Mouse (Mus musculus) bone marrow, adult 2 months (tissue): ENCODE data around the gene St3gal5. TPM values are rescaled to one million over a fixed set of nuclear protein-coding genes. Genes with fewer than 3 reads are reported as not detected.
A peak's percentile ranks its signal among the peaks of the same experiment; 100 is the strongest.
"Not testable (repeated sequence)": the region's sequence is repeated elsewhere in the genome, so short reads cannot be mapped to it uniquely, and the experiment has no call there.

ENCODE experiments used
- H3K27ac ChIP-seq: fragments of 200-500 bp; 2 replicates; pipeline ENCODE4 v1.5.1; 2012; ENCODE audit warnings: low read depth, mild to moderate bottlenecking, control low read depth, inconsistent platforms, low read length; ENCODE audit not compliant: control insufficient read depth, poor library complexity, insufficient read depth
- H3K4me1 ChIP-seq: fragments of 200-500 bp; 2 replicates; pipeline ENCODE4 v1.6.1; 2011; ENCODE audit warnings: low read length; ENCODE audit not compliant: control insufficient read depth, insufficient read depth
- H3K4me3 ChIP-seq: fragments of 200-500 bp; replicated peaks from 2 replicates; pipeline ENCODE3; 2011; ENCODE audit warnings: mild to moderate bottlenecking, low read depth, low read length, control low read depth; ENCODE audit not compliant: control insufficient read depth
- CTCF ChIP-seq: fragments of 200-500 bp; IDR thresholded peaks from 2 replicates; pipeline ENCODE4 v1.5.1; 2011; ENCODE audit warnings: low read length, control low read depth; ENCODE audit not compliant: control insufficient read depth, insufficient read depth
- POLR2A ChIP-seq: fragments of 200-500 bp; IDR thresholded peaks from 2 replicates; pipeline ENCODE4 v1.6.1; 2011; ENCODE audit warnings: low read depth, mild to moderate bottlenecking, control low read depth, low read length, borderline replicate concordance; ENCODE audit not compliant: control insufficient read depth
- WGBS: fragments of 180-500 bp; shearing (Covaris S2); methylation state at CpG from one replicate; pipeline ENCODE4 v1.1.7; 2018; 5-methylcytosine and 5-hydroxymethylcytosine counted together
- polyA plus RNA-seq: library from polyadenylated mRNA; stranded (reverse); fragments of >200 nt; gene quantifications from 2 replicates; pipeline ENCODE4 v1.2.4, GENCODE M21; 2011; ENCODE audit warnings: low replicate concordance; ENCODE audit not compliant: missing spikeins, insufficient read depth, insufficient read length

St3gal5 gene
- 165 and 203 TPM in 2 replicates for polyA plus RNA-seq

DNA sequence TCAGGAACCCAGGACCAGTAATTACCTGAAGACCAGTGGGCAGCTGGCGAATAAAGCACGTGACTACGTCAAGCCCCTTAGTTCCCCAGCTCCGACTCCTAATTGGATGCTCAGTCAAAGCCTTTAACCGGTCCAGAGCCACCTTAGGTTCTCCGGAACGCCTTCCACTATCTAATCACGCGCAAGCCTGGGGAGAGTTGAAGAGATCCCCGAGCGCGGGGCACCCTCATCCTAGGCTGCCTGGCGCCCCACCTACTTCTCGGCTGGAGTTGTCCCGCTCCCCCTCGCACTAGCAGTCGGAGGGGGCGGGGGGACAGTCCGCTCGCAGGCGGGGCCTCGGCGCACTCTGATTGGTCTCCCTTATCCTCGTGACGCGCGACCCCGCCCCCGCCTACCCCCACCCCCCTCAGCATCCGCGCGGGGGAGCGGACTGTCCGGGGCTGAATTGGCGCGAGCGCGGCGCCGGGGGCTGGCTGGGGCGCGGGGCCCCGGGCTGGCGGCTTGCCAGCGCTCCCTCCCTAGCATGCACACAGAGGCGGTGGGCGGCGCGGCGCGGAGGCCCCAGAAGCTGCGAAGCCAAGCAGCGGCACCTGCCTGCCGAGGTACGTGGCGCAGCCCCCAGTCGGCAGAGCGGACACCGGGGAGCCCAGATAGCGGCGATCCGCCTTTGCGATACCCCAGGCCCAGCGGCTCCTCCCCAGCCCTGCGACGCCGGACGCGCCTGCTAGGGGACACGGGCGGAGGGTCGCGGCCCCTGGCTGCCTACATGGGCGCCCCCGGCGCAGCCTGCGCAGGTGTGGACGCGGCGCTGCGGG, at the start of gene St3gal5:
St3gal5 (plus strand) TSS at position 412 of the 815 bp plus-strand sequence.
- H3K4me3 ChIP-seq: peak within 1 kb of the TSS; percentile 65
- H3K4me1 ChIP-seq: peaks cover 1% of the 10 kb centered on the region; the same call in 1 of the 2 replicates
- under 1% methylated on average over 78 of the region's 81 CpGs for WGBS
- H3K27ac ChIP-seq: peak within 1 kb of the TSS; percentile 90
- TF ChIP-seq POLR2A (peak; percentile 60; the same call in 1 of the 2 replicates), CTCF (0 out of 2 replicates have a peak, but pooled peaks have one; percentile 2)

DNA sequence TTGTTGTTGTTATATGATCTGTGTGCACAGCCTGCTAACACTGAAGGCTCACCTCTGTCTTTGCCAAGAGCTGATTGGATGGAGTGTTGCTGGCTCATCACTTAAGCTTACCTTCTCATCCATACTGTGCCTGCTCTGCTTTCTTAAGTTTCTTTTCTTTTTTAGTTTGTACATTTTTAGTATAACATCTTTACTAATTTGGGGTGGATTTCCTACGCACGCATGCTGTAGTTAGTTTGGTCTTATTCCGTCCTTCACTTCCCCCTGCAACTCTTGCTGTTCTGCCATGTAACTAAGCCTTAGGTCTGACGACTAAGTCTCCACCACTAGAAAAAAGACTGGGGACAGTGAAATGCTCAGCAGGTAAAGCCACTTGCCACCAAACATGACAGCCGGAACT, 48.7 kb upstream of the St3gal5 start:
- Histone ChIP-seq H3K27ac (no peak overlapping the region), H3K4me3 (no peak overlapping the region), H3K4me1 (peaks cover 2% of the 10 kb centered on the region; the same call in 1 of the 2 replicates)
- TF ChIP-seq POLR2A (no peak), CTCF (no peak)
- WGBS: 88% methylated on average over 5 of the region's 5 CpGs

DNA sequence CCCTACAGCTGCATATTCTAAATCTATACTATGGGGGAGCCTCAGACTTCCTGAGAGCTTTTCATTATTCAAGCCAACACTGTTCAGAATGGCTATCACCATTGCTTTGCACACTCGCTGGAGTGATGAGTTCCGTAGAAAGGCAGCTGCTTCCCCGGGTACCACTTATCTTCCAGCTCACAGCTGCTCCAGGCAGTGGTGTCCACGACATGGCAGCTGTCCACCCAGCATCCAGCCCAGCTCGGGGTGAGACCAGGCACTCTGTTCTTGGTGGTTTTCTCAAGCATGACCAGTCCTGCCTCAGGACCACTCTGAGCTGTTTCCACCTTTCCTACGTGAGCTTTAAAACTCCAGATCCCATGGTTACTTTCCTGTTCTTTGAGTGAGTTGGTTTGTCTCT, 47.5 kb upstream of the St3gal5 start:
- Histone ChIP-seq H3K27ac (no peak overlapping the region), H3K4me3 (no peak overlapping the region), H3K4me1 (peaks cover 2% of the 10 kb centered on the region; the same call in 1 of the 2 replicates)
- WGBS: 80% methylated on average over 6 of the region's 6 CpGs
- TF ChIP-seq CTCF: no peak
- TF ChIP-seq POLR2A: no peak

DNA sequence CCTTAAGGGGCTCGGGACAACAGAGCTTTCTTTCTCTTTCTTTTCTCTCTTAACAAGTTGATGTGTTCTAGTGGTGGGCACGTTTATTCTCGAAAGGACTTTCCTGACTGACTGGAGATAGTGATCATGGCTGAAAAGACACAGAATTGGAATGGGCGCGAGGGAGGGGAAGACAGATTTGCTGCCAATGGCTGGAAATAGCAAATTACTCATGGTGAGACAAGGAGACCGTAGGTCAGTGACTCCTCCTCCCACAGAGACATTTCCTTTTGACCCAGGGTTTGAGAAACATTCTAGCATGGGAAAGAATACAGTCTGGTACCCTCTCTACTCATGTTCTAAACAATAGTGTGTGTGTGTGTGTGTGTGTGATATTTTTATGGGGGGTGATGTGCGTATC, 46.6 kb upstream of the St3gal5 start:
- Histone ChIP-seq H3K27ac (no peak overlapping the region), H3K4me1 (peaks cover 2% of the 10 kb centered on the region; the same call in 1 of the 2 replicates), H3K4me3 (no peak overlapping the region)
- TF ChIP-seq CTCF (no peak), POLR2A (no peak)
- WGBS: 18% methylated on average over 7 of the region's 7 CpGs

GRCm38 (mm10) chr6:72051247-72051646, 46.1 kb upstream of the St3gal5 start:
- 2% methylated on average over 2 of the region's 2 CpGs for WGBS
- Histone ChIP-seq H3K27ac (no peak overlapping the region), H3K4me1 (peaks cover 2% of the 10 kb centered on the region; the same call in 1 of the 2 replicates), H3K4me3 (no peak overlapping the region)
- TF ChIP-seq CTCF (no peak), POLR2A (no peak)

DNA sequence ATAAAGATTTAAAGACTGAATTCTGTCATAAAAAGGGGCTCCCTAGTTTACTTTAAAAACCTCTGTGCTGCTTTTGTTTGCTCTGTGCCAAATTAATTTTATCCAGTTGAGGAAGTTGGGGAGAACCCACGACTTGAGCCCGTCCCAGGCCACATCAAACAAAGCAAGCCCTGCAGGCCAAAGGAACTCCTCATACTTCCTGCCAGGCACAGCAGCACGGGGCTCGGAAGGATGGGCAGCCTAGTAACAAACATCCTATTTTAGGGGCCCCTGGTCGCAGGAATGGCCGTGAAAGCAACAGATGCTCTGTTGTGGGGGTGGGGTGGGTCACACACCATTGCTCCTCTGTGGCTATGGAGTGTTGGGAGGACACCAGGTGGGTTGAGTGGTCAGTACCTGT, 45.6 kb upstream of the St3gal5 start:
- TF ChIP-seq CTCF: no peak
- TF ChIP-seq POLR2A: no peak
- Histone ChIP-seq H3K27ac (no peak overlapping the region), H3K4me1 (peaks cover 2% of the 10 kb centered on the region; the same call in 1 of the 2 replicates), H3K4me3 (no peak overlapping the region)
- under 1% methylated on average over 6 of the region's 6 CpGs for WGBS

GRCm38 (mm10) chr6:72056548-72056947, 40.8 kb upstream of the St3gal5 start:
- TF ChIP-seq POLR2A: no peak
- TF ChIP-seq CTCF: no peak
- 82% methylated on average over 2 of the region's 2 CpGs for WGBS

DNA sequence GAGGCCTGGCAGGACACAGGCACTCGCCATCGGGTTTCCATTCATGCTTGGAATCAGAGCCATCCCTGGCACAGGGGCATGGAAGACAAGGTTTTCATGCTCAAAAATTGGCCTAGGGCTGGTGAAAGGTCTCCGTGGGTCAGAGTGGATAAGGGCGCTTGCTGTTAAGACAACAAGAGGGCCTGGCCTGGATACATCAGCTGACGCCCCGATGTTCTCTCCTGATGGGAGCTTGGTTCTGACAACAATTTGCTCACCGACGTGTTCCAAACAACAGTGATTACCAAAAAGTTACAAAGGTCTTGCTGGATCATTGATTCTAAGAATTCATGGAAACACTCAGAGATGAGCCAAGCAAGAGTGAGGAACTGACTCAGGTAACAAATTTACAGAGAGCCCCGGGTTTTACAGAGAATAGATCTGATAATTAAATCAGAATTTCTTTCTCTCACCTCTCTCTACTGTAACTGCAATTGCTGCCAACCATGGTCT, 38.9 kb upstream of the St3gal5 start:
- WGBS: 92% methylated on average over 9 of the region's 9 CpGs
- no peak for TF ChIP-seq CTCF
- TF ChIP-seq POLR2A: no peak
- H3K4me1 ChIP-seq: no peaks in the 10 kb centered on the region
- no peak overlapping the region for H3K4me3 ChIP-seq
- H3K27ac ChIP-seq: no peak overlapping the region

More at GRCm38 (mm10) chr6:72056548-72056947, 40.8 kb upstream of the St3gal5 start:
- Histone ChIP-seq H3K27ac (no peak overlapping the region), H3K4me1 (peaks cover 2% of the 10 kb centered on the region; the same call in 1 of the 2 replicates), H3K4me3 (no peak overlapping the region)

DNA sequence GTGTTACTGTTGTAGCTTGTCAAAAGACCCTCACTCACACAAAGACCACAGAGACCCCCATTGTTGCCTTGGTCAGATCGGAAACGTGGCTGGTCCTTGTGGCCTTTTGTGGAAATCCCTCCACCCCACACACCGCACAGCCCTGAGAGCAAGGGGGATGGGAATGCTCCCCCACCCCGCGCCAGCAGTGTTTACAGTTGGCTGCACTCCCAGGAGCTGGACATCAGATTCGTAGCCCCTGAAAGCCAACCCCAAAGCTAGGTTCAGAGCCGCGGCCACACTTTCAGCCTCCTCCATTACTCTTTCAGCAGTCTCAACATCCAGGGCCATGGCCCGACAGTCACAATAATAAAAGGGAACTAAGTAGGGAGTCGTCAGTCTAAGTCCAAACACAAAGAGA, 36.7 kb upstream of the St3gal5 start:
- not testable (repeated sequence) for H3K4me3 ChIP-seq, H3K27ac ChIP-seq, H3K4me1 ChIP-seq
- whole genome bisulfite sequencing: 82% methylated on average over 10 of the region's 10 CpGs
